Mouse (Mus musculus) erythroid progenitor cell, adult 5-6 weeks (primary cell): Measurements from ENCODE around the gene Gm128. TPM values are rescaled to one million over a fixed set of nuclear protein-coding genes. Genes with fewer than 3 reads are reported as not detected.

Experiments
- ATAC-seq: replicated peaks from 2 replicates; pipeline ENCODE4 v1.8.0; 2016; ENCODE audit warnings: moderate number of reproducible peaks, mild to moderate bottlenecking, moderate TSS enrichment, inconsistent platforms; ENCODE audit not compliant: poor library complexity, low FRiP score, severe bottlenecking
- total RNA-seq, 2 experiments: library from RNA; stranded (forward) in 1 of 2; stranded (reverse) in 1 of 2; fragments of 150-400 nt in 1 of 2; fragments of 186-747, 209-891 nt in 1 of 2; gene quantifications; 2 replicates each; pipeline versions ENCODE4 v1.2.3 to v1.2.4; 2015 to 2017; ENCODE audit warnings: low replicate concordance in 2 of 2

Gene Gm128
- total RNA-seq, 2 experiments from 2014 or later = not detected

- no peak for ATAC-seq
Measured at GRCm38 (mm10) chr3:95210585-95210984, 30.8 kb downstream of the Gm128 start.

- no peak for ATAC-seq
Measured at GRCm38 (mm10) chr3:95208286-95208685, 33.1 kb downstream of the Gm128 start.

GRCm38 (mm10) chr3:95203880-95204279, 37.5 kb downstream of the Gm128 start:
- no peak for ATAC-seq

GRCm38 (mm10) chr3:95200562-95200961, 40.8 kb downstream of the Gm128 start:
- no peak for ATAC-seq

- ATAC-seq = no peak
Measured at GRCm38 (mm10) chr3:95200132-95200531, 41.3 kb downstream of the Gm128 start.

GRCm38 (mm10) chr3:95199101-95199500, 42.3 kb downstream of the Gm128 start:
- no peak for ATAC-seq

- no peak for ATAC-seq
Measured at GRCm38 (mm10) chr3:95195772-95196171, 45.6 kb downstream of the Gm128 start.

GRCm38 (mm10) chr3:95194721-95195135, 46.7 kb downstream of the Gm128 start:
- ATAC-seq = no peak

Other genes starting within 250 kb of the Gm128 start
- gene Zfp687, start 226.2 kb downstream of the Gm128 start, total RNA-seq (2015; ENCODE audit: low replicate concordance) = 7.9 and 26.0 TPM in 2 replicates
- gene Zfp687, start 226.2 kb downstream of the Gm128 start, total RNA-seq (2017; ENCODE audit: low replicate concordance) = 6.6 and 8.1 TPM in 2 replicates
- gene Psmd4, start 199.0 kb downstream of the Gm128 start, total RNA-seq (2015; ENCODE audit: low replicate concordance) = 79.6 and 112 TPM in 2 replicates
- 111 and 160 TPM in 2 replicates for gene Psmd4, start 199.0 kb downstream of the Gm128 start, total RNA-seq (2017; ENCODE audit: low replicate concordance)
- 17.3 and 26.4 TPM in 2 replicates for gene Pip5k1a, start 134.7 kb downstream of the Gm128 start, total RNA-seq (2015; ENCODE audit: low replicate concordance)
- gene Pip5k1a, start 134.7 kb downstream of the Gm128 start, total RNA-seq (2017; ENCODE audit: low replicate concordance) = 32.2 and 74.3 TPM in 2 replicates
- 11.5 and 13.4 TPM in 2 replicates for gene Vps72, start 130.6 kb downstream of the Gm128 start, total RNA-seq (2015; ENCODE audit: low replicate concordance)
- gene Vps72, start 130.6 kb downstream of the Gm128 start, total RNA-seq (2017; ENCODE audit: low replicate concordance) = 38.0 and 48.7 TPM in 2 replicates
- not detected in 2 replicates for gene Tmod4, start 117.1 kb downstream of the Gm128 start, total RNA-seq (2015; ENCODE audit: low replicate concordance)
- gene Tmod4, start 117.1 kb downstream of the Gm128 start, total RNA-seq (2017; ENCODE audit: low replicate concordance) = not detected in 2 replicates
- 35.0 and 41.1 TPM in 2 replicates for gene Scnm1, start 107.6 kb downstream of the Gm128 start, total RNA-seq (2015; ENCODE audit: low replicate concordance)
- gene Scnm1, start 107.6 kb downstream of the Gm128 start, total RNA-seq (2017; ENCODE audit: low replicate concordance) = 34.9 and 43.6 TPM in 2 replicates
- 4.6 and 8.3 TPM in 2 replicates for gene Lysmd1, start 107.5 kb downstream of the Gm128 start, total RNA-seq (2015; ENCODE audit: low replicate concordance)
- 7.0 and 8.1 TPM in 2 replicates for gene Lysmd1, start 107.5 kb downstream of the Gm128 start, total RNA-seq (2017; ENCODE audit: low replicate concordance)
- gene Tnfaip8l2, start 99.2 kb downstream of the Gm128 start, total RNA-seq (2015; ENCODE audit: low replicate concordance) = 7.5 and 18.0 TPM in 2 replicates
- 4.4 and 8.6 TPM in 2 replicates for gene Tnfaip8l2, start 99.2 kb downstream of the Gm128 start, total RNA-seq (2017; ENCODE audit: low replicate concordance)
- gene Sema6c, start 81.1 kb downstream of the Gm128 start, total RNA-seq (2015; ENCODE audit: low replicate concordance) = not detected in 2 replicates
- gene Sema6c, start 81.1 kb downstream of the Gm128 start, total RNA-seq (2017; ENCODE audit: low replicate concordance) = not detected in 2 replicates
- gene Gabpb2, start 23.7 kb downstream of the Gm128 start, total RNA-seq (2015; ENCODE audit: low replicate concordance) = 98.9 and 104 TPM in 2 replicates
- 157 and 160 TPM in 2 replicates for gene Gabpb2, start 23.7 kb downstream of the Gm128 start, total RNA-seq (2017; ENCODE audit: low replicate concordance)
- gene Cdc42se1, start 12.9 kb downstream of the Gm128 start, total RNA-seq (2015; ENCODE audit: low replicate concordance) = 30.3 and 31.9 TPM in 2 replicates
- gene Cdc42se1, start 12.9 kb downstream of the Gm128 start, total RNA-seq (2017; ENCODE audit: low replicate concordance) = 22.7 and 23.4 TPM in 2 replicates
- 1.8 TPM in 1 of 2 replicates, not detected in the other for gene Mllt11, start 9.4 kb downstream of the Gm128 start, total RNA-seq (2015; ENCODE audit: low replicate concordance)
- 0.64 and 1.2 TPM in 2 replicates for gene Mllt11, start 9.4 kb downstream of the Gm128 start, total RNA-seq (2017; ENCODE audit: low replicate concordance)
- gene Bnipl, start 9.6 kb upstream of the Gm128 start, total RNA-seq (2015; ENCODE audit: low replicate concordance) = not detected in 2 replicates
- not detected in 2 replicates for gene Bnipl, start 9.6 kb upstream of the Gm128 start, total RNA-seq (2017; ENCODE audit: low replicate concordance)
- 27.8 and 38.6 TPM in 2 replicates for gene Mindy1, start 39.7 kb upstream of the Gm128 start, total RNA-seq (2015; ENCODE audit: low replicate concordance)
- 19.0 and 36.1 TPM in 2 replicates for gene Mindy1, start 39.7 kb upstream of the Gm128 start, total RNA-seq (2017; ENCODE audit: low replicate concordance)
- 5.9 and 7.6 TPM in 2 replicates for gene Prune1, start 40.5 kb upstream of the Gm128 start, total RNA-seq (2015; ENCODE audit: low replicate concordance)
- gene Prune1, start 40.5 kb upstream of the Gm128 start, total RNA-seq (2017; ENCODE audit: low replicate concordance) = 7.2 and 8.4 TPM in 2 replicates
- 0.84 and 1.1 TPM in 2 replicates for gene Anxa9, start 65.6 kb upstream of the Gm128 start, total RNA-seq (2015; ENCODE audit: low replicate concordance)
- gene Anxa9, start 65.6 kb upstream of the Gm128 start, total RNA-seq (2017; ENCODE audit: low replicate concordance) = not detected in 2 replicates
- 72.1 and 81.3 TPM in 2 replicates for gene Cers2, start 73.2 kb upstream of the Gm128 start, total RNA-seq (2015; ENCODE audit: low replicate concordance)
- gene Cers2, start 73.2 kb upstream of the Gm128 start, total RNA-seq (2017; ENCODE audit: low replicate concordance) = 35.4 and 49.5 TPM in 2 replicates
- gene Setdb1, start 115.6 kb upstream of the Gm128 start, total RNA-seq (2015; ENCODE audit: low replicate concordance) = 7.1 and 7.2 TPM in 2 replicates
- 7.4 and 18.1 TPM in 2 replicates for gene Setdb1, start 115.6 kb upstream of the Gm128 start, total RNA-seq (2017; ENCODE audit: low replicate concordance)
- gene 4930558C23Rik, start 161.2 kb upstream of the Gm128 start, total RNA-seq (2015; ENCODE audit: low replicate concordance) = not detected in 2 replicates
- not detected in 2 replicates for gene 4930558C23Rik, start 161.2 kb upstream of the Gm128 start, total RNA-seq (2017; ENCODE audit: low replicate concordance)
- gene Arnt, start 192.8 kb upstream of the Gm128 start, total RNA-seq (2015; ENCODE audit: low replicate concordance) = 57.7 and 75.9 TPM in 2 replicates
- gene Arnt, start 192.8 kb upstream of the Gm128 start, total RNA-seq (2017; ENCODE audit: low replicate concordance) = 53.8 and 74.5 TPM in 2 replicates